Mouse (Mus musculus) intestine, embryonic 14.5 days (tissue): ENCODE data around the gene Rnft1. TPM values are rescaled to one million over a fixed set of nuclear protein-coding genes. Genes with fewer than 3 reads are reported as not detected.
"Not testable (repeated sequence)": the region's sequence is repeated elsewhere in the genome, so short reads cannot be mapped to it uniquely, and the experiment has no call there.

ENCODE experiments used
- ATAC-seq: fragments of 200-750 bp; cut with Nextera tagmentation; replicated peaks from 2 replicates; pipeline ENCODE4 v1.8.0; 2017; ENCODE audit warnings: low read depth, moderate number of reproducible peaks, moderate TSS enrichment, moderate library complexity; ENCODE audit not compliant: low FRiP score, low TSS enrichment
- DNase-seq: peaks from one replicate; pipeline ENCODE4 v3.0.0-alpha.2; 2018; ENCODE audit warnings: low spot score
- H3K27ac ChIP-seq: fragments of 300-500 bp; sonication (generic); 2 replicates; pipeline ENCODE4 v1.5.1; 2014; ENCODE audit warnings: low read depth, mild to moderate bottlenecking, control low read depth
- H3K27me3 ChIP-seq: fragments of 300-500 bp; sonication (generic); replicated peaks from 2 replicates; pipeline ENCODE4 v1.6.1; 2014; ENCODE audit warnings: low read length, control low read depth; ENCODE audit not compliant: control insufficient read depth, insufficient read depth
- H3K36me3 ChIP-seq: fragments of 300-500 bp; sonication (generic); 2 replicates; pipeline ENCODE4 v1.6.1; 2014; ENCODE audit warnings: low read length, control low read depth; ENCODE audit not compliant: control insufficient read depth, insufficient read depth
- H3K4me1 ChIP-seq: fragments of 300-500 bp; sonication (generic); replicated peaks from 2 replicates; pipeline ENCODE4 v1.6.1; 2014; ENCODE audit warnings: low read length, control low read depth, mixed read lengths; ENCODE audit not compliant: control insufficient read depth, insufficient read depth
- H3K4me2 ChIP-seq: fragments of 300-500 bp; sonication (generic); 2 replicates; pipeline ENCODE4 v1.6.1; 2014; ENCODE audit warnings: low read length
- H3K4me3 ChIP-seq: fragments of 300-500 bp; sonication (generic); 2 replicates; pipeline ENCODE4 v1.5.1; 2014; ENCODE audit warnings: low read depth, low read length, control low read depth, mixed read lengths
- H3K9ac ChIP-seq: fragments of 300-500 bp; sonication (generic); 2 replicates; pipeline ENCODE4 v1.6.1; 2014; ENCODE audit warnings: mild to moderate bottlenecking, low read length
- H3K9me3 ChIP-seq: fragments of 300-500 bp; sonication (generic); 2 replicates; pipeline ENCODE4 v1.6.1; 2016; ENCODE audit warnings: low read length, control low read depth; ENCODE audit not compliant: control insufficient read depth
- WGBS: fragments of 180-500 bp; shearing (Covaris S2); extraction: QIAGEN DNeasy Blood & Tissue Kit; methylation state at CpG from one replicate; pipeline ENCODE4 v1.1.7; 2014; 5-methylcytosine and 5-hydroxymethylcytosine counted together
- polyA plus RNA-seq: library from polyadenylated mRNA; unstranded; fragments of >200 nt; fragmentation: Nextera tagmentation; extraction: Ambion mirVana; gene quantifications from 2 replicates; pipeline ENCODE4 v1.2.1, GENCODE M21; 2014

Rnft1 gene
- 49.5 and 53.2 TPM in 2 replicates for polyA plus RNA-seq

GRCm38 (mm10) chr11:86484101-86484868 lies at the start of gene Rnft1:
TSS of gene Rnft1 (plus strand) at chr11:86484657.
- ATAC-seq (peak; percentile 96), DNase-seq (peak; percentile 98)
- Histone ChIP-seq H3K9me3 (no peaks in the 10 kb centered on the region), H3K9ac (peak within 1 kb of the TSS; percentile 78), H3K4me1 (peaks cover 10% of the 10 kb centered on the region), H3K4me2 (peak within 1 kb of the TSS; percentile 77), H3K27ac (peak within 1 kb of the TSS; percentile 84), H3K36me3 (peaks cover 7% of the 10 kb centered on the region; the same call in 1 of the 2 replicates), H3K27me3 (no peaks in the 10 kb centered on the region), H3K4me3 (peak within 1 kb of the TSS; percentile 86)
- under 1% methylated on average over 68 of the region's 68 CpGs for WGBS

DNA sequence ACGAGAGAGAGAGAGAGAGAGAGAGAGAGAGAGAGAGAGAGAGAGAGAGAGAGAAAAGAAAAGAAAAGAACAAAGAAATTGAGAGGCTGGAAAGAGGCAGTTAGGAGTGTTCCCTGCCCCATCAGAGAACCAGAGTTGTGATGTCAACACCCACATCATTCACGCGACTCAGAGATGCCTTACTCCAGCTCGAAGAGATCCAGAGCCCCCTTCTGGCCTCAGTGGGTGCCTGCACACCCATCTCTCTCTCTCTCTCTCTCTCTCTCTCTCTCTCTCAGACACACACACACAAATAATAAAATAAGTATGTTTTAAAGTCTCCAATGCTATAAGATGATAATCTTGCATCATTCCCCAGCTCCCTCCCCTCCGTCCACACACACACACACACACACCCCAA lies 47.6 kb upstream of the Rnft1 start:
- Histone ChIP-seq H3K36me3 (no peaks in the 10 kb centered on the region), H3K9me3 (no peaks in the 10 kb centered on the region), H3K4me1 (no peaks in the 10 kb centered on the region), H3K4me2 (no peak overlapping the region), H3K27ac (no peak overlapping the region), H3K9ac (no peak overlapping the region), H3K27me3 (no peaks in the 10 kb centered on the region), H3K4me3 (no peak overlapping the region)
- DNase-seq (no peak), ATAC-seq (no peak)
- WGBS = 24% methylated on average over 5 of the region's 5 CpGs

DNA sequence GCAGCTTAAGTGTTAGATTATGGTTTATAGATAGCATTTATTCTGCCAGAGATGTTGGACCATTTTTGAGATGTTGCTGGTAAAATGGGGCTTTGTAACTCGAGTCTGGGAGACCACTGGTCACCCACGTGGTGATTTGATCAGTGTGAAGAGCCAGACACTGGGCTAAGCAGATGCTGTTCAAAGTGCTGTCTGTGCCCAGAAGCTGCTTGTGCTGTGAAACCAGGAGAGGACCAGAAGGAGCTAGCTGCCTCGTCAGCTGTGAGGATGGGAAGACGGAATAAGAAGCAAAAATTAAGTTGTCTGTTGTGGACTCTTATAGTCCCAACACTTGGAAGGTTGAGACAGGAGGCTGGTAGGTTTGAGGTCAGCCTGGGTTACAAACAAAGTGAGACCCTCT lies 46.2 kb upstream of the Rnft1 start:
- WGBS = 35% methylated on average over 4 of the region's 4 CpGs
- Histone ChIP-seq H3K27ac (no peak overlapping the region), H3K9me3 (no peaks in the 10 kb centered on the region), H3K4me1 (no peaks in the 10 kb centered on the region), H3K36me3 (no peaks in the 10 kb centered on the region), H3K4me3 (no peak overlapping the region), H3K4me2 (no peak overlapping the region), H3K9ac (no peak overlapping the region), H3K27me3 (no peaks in the 10 kb centered on the region)
- DNase-seq = no peak
- no peak for ATAC-seq

GRCm38 (mm10) chr11:86440791-86441190 lies 43.7 kb upstream of the Rnft1 start:
- 70% methylated on average over 5 of the region's 5 CpGs for WGBS
- Histone ChIP-seq H3K27ac (no peak overlapping the region), H3K27me3 (no peaks in the 10 kb centered on the region), H3K4me3 (no peak overlapping the region), H3K4me2 (no peak overlapping the region), H3K4me1 (no peaks in the 10 kb centered on the region), H3K9ac (no peak overlapping the region), H3K9me3 (no peaks in the 10 kb centered on the region), H3K36me3 (no peaks in the 10 kb centered on the region)
- ATAC-seq (no peak), DNase-seq (no peak)

GRCm38 (mm10) chr11:86453991-86454390 lies 30.5 kb upstream of the Rnft1 start:
- no peaks in the 10 kb centered on the region for H3K9me3 ChIP-seq
- no peak overlapping the region for H3K4me3 ChIP-seq
- H3K4me2 ChIP-seq = no peak overlapping the region
- WGBS = 93% methylated on average over 5 of the region's 5 CpGs
- no peaks in the 10 kb centered on the region for H3K36me3 ChIP-seq
- no peaks in the 10 kb centered on the region for H3K4me1 ChIP-seq
- no peak for DNase-seq
- no peak for ATAC-seq
- no peaks in the 10 kb centered on the region for H3K27me3 ChIP-seq
- no peak overlapping the region for H3K27ac ChIP-seq
- no peak overlapping the region for H3K9ac ChIP-seq

DNA sequence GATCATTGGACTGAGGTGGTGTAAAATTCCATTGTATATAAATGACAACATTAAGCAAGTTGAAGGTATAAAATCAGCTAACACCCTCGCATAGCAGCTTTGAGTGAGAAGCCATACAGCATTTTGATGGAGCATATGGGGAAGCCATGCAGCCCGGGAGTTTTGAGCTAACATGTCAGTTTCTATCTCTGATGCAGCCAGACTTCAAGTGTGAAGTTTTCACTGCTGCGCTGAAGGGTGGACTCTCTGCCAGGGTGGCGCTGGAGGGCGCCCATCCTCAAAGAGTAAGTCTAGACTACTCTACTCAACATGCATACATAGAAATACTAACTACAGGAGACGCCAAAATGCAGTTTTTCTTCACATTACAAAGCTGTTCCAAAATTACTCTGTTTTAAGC lies 26.9 kb upstream of the Rnft1 start:
- no peak overlapping the region for H3K9ac ChIP-seq
- WGBS = 79% methylated on average over 6 of the region's 6 CpGs
- H3K9me3 ChIP-seq = no peaks in the 10 kb centered on the region
- H3K27me3 ChIP-seq = no peaks in the 10 kb centered on the region
- no peak overlapping the region for H3K4me3 ChIP-seq
- H3K4me1 ChIP-seq = no peaks in the 10 kb centered on the region
- H3K27ac ChIP-seq = no peak overlapping the region
- H3K36me3 ChIP-seq = no peaks in the 10 kb centered on the region
- DNase-seq (no peak), ATAC-seq (no peak)
- no peak overlapping the region for H3K4me2 ChIP-seq

GRCm38 (mm10) chr11:86458866-86459265 lies 25.6 kb upstream of the Rnft1 start:
- Histone ChIP-seq H3K4me1 (no peaks in the 10 kb centered on the region), H3K9me3 (no peaks in the 10 kb centered on the region), H3K36me3 (no peaks in the 10 kb centered on the region), H3K4me3 (no peak overlapping the region), H3K27ac (no peak overlapping the region), H3K27me3 (no peaks in the 10 kb centered on the region), H3K9ac (no peak overlapping the region), H3K4me2 (no peak overlapping the region)
- no peak for DNase-seq
- WGBS = 72% methylated on average over 6 of the region's 6 CpGs
- ATAC-seq = no peak

GRCm38 (mm10) chr11:86462579-86462978 lies 21.9 kb upstream of the Rnft1 start:
- H3K27me3 ChIP-seq = no peaks in the 10 kb centered on the region
- H3K4me1 ChIP-seq = no peaks in the 10 kb centered on the region
- H3K9me3 ChIP-seq = no peaks in the 10 kb centered on the region
- no peak overlapping the region for H3K4me3 ChIP-seq
- ATAC-seq (no peak), DNase-seq (no peak)
- no peak overlapping the region for H3K4me2 ChIP-seq
- no peak overlapping the region for H3K27ac ChIP-seq
- no peak overlapping the region for H3K9ac ChIP-seq
- H3K36me3 ChIP-seq = no peaks in the 10 kb centered on the region

- not testable (repeated sequence) for H3K4me2 ChIP-seq, H3K27ac ChIP-seq, H3K9me3 ChIP-seq, ATAC-seq, H3K4me1 ChIP-seq, H3K36me3 ChIP-seq, H3K27me3 ChIP-seq, H3K4me3 ChIP-seq, H3K9ac ChIP-seq
- WGBS = 14% methylated on average over 8 of the region's 8 CpGs
- peak; percentile 85 for DNase-seq
These were observed 20.2 kb upstream of the Rnft1 start for GRCm38 (mm10) chr11:86464275-86464674.
